Mouse (Mus musculus) c-Kit-positive CD71-negative TER-119-negative erythroid progenitor cells, embryonic 14.5 days (primary cell): ENCODE results near the gene Baz2b.
"Not testable (repeated sequence)": the region's sequence is repeated elsewhere in the genome, so short reads cannot be mapped to it uniquely, and the experiment has no call there.

Experiments used
- DNase-seq: peaks from one replicate; pipeline ENCODE4 v3.0.0-alpha.2; 2013; ENCODE audit warnings: low read depth

Gene Baz2b

GRCm38 (mm10) chr2:60088785-60089527, 120.7 kb downstream of the Baz2b start:
- no peak for DNase-seq

GRCm38 (mm10) chr2:60086197-60086903, 123.3 kb downstream of the Baz2b start:
- no peak for DNase-seq

- no peak for DNase-seq
Measured at GRCm38 (mm10) chr2:60084823-60085222, 124.8 kb downstream of the Baz2b start.

GRCm38 (mm10) chr2:60082984-60083636, 126.5 kb downstream of the Baz2b start:
- no peak for DNase-seq

GRCm38 (mm10) chr2:60082225-60082624, 127.4 kb downstream of the Baz2b start:
- no peak for DNase-seq

GRCm38 (mm10) chr2:60080831-60081230, 128.8 kb downstream of the Baz2b start:
- DNase-seq = no peak

- DNase-seq = no peak
Measured at GRCm38 (mm10) chr2:60077631-60078030, 132.0 kb downstream of the Baz2b start.

- DNase-seq = peak; percentile 58
Measured at GRCm38 (mm10) chr2:60076800-60077199, 132.8 kb downstream of the Baz2b start.

GRCm38 (mm10) chr2:60076025-60076424, 133.6 kb downstream of the Baz2b start:
- no peak for DNase-seq

GRCm38 (mm10) chr2:60073798-60074197, 135.8 kb downstream of the Baz2b start:
- DNase-seq = not testable (repeated sequence)

- DNase-seq = peak; percentile 48
Measured at GRCm38 (mm10) chr2:60071813-60072212, 137.8 kb downstream of the Baz2b start.

GRCm38 (mm10) chr2:60070938-60071337, 138.7 kb downstream of the Baz2b start:
- DNase-seq = no peak

GRCm38 (mm10) chr2:60068468-60068867, 141.2 kb downstream of the Baz2b start:
- no peak for DNase-seq

- DNase-seq = no peak
Measured at GRCm38 (mm10) chr2:60065415-60065814, 144.2 kb downstream of the Baz2b start.

- DNase-seq = no peak
Measured at GRCm38 (mm10) chr2:60060185-60060775, 149.4 kb downstream of the Baz2b start.

GRCm38 (mm10) chr2:60059300-60059699, 150.3 kb downstream of the Baz2b start:
- no peak for DNase-seq

- no peak for DNase-seq
Measured at GRCm38 (mm10) chr2:60056043-60056442, 153.6 kb downstream of the Baz2b start.

- DNase-seq = no peak
Measured at GRCm38 (mm10) chr2:60054808-60055535, 154.7 kb downstream of the Baz2b start.

- no peak for DNase-seq
Measured at GRCm38 (mm10) chr2:60053222-60054010, 156.2 kb downstream of the Baz2b start.

GRCm38 (mm10) chr2:60050667-60051460, 158.8 kb downstream of the Baz2b start:
- no peak for DNase-seq
